Mouse (Mus musculus) kidney, adult 8-10 months (tissue): Measurements from ENCODE around the gene Tmem63c.

ENCODE experiments used
- DNase-seq, 2 experiments: peaks; one replicate each; pipeline ENCODE4 v3.0.0; 2022

Tmem63c gene

DNA sequence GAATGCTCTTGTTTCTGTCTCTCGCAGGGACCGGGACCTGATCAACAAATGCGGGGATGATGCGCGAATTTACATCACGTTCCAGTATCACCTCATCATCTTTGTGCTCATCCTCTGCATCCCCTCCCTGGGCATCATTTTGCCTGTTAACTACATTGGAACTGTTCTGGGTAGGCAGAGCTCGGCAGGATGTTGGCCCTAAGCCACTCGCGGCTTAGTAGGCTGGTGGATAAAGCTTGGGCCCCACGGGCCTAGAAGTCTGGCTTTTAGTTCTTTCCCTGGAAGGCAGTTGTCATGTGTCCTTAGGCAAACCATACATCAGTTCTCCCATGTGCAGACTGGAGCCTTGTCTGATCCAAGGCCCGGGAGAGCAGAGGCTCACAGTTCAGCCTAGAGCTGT lies 44.3 kb downstream of the Tmem63c start:
- no peak for DNase-seq

- no peak for DNase-seq
Observed at GRCm38 (mm10) chr12:87066429-87066828, 45.3 kb downstream of the Tmem63c start.

- no peak for DNase-seq
Observed at GRCm38 (mm10) chr12:87070520-87070919, 49.4 kb downstream of the Tmem63c start.

DNA sequence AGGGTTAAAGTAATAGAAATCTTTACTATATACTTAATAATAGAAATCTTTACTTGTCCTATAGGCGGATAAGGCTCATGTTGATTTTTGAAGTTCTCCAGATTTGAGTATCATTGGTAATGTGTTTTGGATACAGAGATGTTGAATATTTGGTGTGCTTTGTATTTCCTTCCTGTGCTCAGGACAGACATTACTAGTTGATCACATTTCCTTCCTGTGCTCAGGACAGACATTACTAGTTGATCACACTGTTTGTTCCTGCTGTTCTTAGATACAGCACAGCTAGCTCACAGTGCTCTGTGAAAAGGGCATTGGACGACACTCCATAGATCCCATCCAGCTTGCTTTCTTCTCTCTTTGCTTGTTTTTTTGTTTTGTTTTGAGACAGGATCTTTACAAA lies 55.5 kb downstream of the Tmem63c start:
- no peak for DNase-seq

DNA sequence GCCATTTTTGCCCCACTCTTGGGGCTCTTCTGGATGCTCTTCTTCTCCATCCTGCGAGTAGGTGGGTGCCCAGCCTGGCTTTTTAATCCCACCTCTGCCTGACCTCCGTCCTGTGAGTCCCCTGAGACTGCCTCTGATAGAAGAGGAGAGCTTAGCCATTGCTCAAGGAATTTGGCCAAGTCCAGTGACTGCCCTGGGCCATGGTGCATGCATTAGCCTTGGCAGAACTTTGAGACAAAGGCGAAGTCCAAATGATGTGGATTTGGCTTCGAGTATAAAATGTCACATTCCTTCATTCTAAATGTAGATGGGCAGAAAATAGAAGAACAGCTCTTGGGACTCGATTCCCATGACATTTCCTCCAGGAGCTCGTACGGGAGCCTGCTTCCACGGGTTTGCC lies 61.7 kb downstream of the Tmem63c start:
- DNase-seq = peak; percentile 35 to 57

GRCm38 (mm10) chr12:87087236-87087635 lies 66.1 kb downstream of the Tmem63c start:
- DNase-seq = no peak

DNA sequence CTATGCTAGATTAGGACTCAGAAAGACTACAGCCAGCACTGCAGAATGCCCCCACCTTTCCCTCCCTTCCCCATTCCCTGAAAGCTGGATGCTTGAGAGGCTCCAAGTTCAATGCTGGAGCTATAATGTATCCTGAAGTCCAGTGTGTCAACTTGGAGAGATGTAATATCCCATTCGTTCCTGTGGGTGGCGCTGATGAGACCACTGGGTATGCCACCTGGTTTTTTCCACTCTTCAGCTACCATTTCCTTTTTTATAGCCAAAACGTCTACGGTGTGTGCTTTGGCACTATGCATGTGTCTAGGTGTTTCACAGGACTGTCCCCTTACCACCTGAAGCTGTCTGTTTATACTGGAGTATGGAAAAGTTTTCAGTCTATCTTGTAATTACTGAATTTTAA lies 67.2 kb downstream of the Tmem63c start:
- DNase-seq = no peak

DNA sequence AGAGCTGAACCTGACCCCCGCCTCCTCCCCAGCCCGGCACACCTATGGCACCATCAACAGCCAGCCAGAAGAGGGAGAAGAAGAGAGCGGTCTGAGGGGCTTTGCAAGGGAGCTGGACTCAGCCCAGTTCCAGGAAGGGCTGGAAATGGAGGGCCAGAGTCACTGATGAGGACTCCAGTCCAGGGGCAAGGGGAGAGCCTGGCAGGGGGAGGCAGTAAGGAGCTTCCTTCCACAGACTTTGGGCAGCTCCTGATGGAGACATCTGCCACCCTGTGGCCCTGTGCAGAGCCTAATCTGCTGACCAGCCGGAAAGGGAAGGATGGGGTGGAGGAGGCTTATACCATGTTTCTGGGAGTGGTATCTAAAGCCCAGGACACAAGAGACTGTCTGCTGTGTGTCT lies 68.1 kb downstream of the Tmem63c start:
- DNase-seq = no peak

DNA sequence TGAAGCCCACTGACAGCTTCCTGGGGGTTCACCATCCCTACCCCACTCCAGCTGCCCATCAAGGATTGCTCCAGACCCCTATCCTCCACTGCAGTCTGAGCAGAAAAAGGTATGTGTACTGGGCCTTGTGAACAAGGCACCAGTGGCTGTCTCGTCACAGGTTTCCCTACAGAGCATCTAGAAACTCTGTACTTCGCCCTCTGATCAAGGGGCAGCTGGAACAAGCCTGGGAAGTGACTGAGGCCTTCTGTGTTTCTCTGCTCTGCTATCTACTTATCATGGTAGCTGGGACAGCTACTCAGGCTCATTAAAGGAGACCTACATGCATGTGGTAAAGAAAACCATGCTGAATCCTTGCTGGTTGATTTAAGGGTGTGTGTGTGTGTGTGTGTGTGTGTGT lies 68.6 kb downstream of the Tmem63c start:
- DNase-seq = peak; percentile 55 to 61

GRCm38 (mm10) chr12:87091916-87092315 lies 70.8 kb downstream of the Tmem63c start:
- no peak for DNase-seq

- peak; percentile 8 to 37 for DNase-seq
Observed at GRCm38 (mm10) chr12:87093249-87093648, 72.1 kb downstream of the Tmem63c start.

- DNase-seq = no peak
Observed at GRCm38 (mm10) chr12:87093671-87094070, 72.5 kb downstream of the Tmem63c start.

GRCm38 (mm10) chr12:87100331-87100730 lies 79.2 kb downstream of the Tmem63c start:
- peak in 1 of 2 experiments; percentile 12 for DNase-seq

DNA sequence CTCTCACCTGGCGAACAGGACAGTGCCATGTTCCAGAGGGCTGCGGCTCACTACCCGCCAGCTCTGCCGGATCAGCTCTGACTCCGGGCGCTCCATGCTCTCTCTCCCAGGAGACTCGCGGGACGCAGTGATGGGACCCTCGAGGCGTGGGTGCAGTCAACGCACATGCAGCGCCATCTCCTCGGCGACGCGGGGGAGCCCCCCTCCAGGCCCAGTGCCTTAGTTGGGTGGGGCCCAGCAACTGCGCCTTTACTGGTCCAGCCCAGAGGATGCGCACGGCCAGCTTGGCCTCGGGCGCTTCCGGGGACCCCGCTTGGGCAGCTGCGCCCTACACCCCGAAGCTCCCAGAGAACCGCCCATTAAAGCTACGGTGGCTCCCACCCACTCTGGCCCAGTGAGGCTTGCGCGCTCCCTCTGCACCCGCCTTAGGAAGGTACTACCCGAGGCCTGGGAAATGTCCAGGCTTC lies 81.1 kb downstream of the Tmem63c start, which contains the start of gene Ngb:
TSS of gene Ngb (minus strand) at position 375 of the 467 bp plus-strand sequence.
- DNase-seq = no peak

DNA sequence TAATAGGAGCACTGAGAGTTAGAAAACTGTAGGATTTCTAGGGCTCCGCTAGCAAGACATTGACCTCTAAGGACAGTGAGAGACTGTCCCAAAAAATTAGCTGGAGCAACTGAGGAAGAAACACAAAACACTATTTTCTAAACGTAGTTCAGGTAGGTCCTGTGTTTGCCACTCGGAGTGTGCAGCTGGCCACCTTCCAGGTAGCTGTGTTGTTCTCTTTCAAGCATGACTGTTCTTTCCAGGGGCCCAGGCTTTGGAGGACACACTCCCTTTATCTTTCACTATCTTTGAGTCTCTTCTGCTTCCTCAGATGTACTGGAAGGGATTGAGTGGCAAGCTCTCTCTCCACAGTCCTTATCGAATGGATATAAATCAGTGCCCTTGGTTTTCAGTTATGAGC lies 82.3 kb downstream of the Tmem63c start:
- DNase-seq = no peak

DNA sequence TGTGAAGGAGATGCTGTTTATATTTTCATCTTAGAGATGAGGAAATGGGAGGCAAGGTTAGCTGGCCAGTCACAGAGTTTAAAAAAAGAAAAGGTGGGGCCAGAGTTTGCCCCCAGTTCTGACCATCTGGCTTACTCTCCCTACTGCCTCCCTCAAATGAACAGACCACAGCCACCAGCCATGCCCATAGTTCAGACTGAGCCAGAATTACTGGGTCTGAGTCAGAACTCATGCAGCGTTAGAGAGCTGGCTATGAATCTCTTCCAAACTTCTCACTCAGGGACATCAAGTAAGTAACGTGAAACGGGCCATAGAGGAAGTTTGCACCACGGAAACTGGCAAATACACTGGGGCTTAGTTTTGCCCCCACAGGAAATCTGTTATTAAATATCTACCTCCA lies 83.7 kb downstream of the Tmem63c start:
- DNase-seq = no peak

DNA sequence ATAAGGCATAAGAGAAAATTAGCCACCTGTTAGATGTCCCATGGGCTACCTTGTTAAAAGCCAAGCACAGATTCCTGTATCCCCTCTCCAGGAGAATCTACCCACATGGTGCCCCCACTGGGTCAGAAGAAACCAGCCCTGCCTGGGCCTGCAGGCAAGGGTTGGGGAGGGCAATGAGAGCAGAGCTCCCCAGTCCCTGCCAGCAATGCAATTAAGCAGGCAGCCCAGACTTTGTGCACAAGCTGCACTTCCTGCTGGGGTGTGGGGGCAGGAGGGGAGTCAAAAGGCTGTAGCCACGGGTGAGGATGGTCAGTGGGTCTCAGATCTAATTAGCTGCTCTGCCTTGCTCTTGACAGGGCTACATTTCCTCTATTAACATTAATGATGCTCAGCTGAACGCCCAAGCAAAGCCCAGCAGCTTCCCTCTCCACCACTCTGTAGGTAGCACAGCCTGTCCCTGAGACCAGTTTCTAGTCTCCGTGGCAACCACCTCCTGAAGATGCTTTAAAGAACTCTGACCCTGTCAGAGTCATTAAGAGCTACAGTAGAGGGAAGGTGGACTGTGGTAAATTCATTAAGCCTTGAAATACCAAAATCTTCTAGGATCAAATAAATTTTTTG lies 86.3 kb downstream of the Tmem63c start:
- no peak for DNase-seq

GRCm38 (mm10) chr12:87121918-87122589 lies 100.9 kb downstream of the Tmem63c start:
- no peak for DNase-seq

DNA sequence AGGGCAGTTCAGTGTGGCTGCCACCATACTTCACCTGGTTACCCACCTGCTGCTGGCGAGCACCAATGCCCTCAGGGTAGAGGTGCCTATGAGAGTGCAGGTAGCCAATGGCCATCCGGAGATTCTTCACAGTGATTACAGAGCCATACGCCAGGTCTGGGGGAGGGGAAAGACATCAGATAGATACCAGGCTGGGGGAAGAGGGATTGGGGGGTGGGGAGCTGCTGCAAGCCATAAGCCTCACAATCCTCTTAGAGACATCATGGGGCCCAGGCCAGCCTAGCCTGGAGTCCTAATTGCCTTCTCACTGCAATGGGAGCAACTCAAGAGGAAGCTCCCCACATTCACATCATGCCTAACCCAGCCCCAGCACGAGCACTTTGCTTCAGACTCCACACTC lies 106.1 kb downstream of the Tmem63c start:
- DNase-seq = no peak

- no peak for DNase-seq
Observed at GRCm38 (mm10) chr12:87130224-87130623, 109.1 kb downstream of the Tmem63c start.

GRCm38 (mm10) chr12:87131181-87131580 lies 110.0 kb downstream of the Tmem63c start:
- DNase-seq = no peak

- peak in 1 of 2 experiments; percentile 46 for DNase-seq
Observed at GRCm38 (mm10) chr12:87131619-87132018, 110.5 kb downstream of the Tmem63c start.

DNA sequence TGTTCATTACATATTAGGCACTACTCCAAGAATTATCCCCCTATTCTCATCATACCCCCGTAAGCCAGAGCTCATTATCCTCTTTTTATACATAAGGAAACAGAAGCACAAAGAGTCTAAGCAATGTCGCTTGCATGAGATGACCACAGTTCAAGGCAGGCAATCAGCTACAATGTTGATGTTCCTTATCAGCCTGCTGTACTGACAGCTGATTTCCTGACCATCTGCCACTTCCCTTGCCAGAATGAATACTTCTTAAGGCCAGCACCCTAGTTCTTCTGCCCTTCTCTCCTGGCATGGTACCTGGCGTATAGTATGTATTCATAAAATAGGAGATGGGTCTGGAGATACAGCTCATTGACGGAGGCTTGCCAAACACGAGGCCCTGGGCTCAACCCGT lies 111.1 kb downstream of the Tmem63c start:
- DNase-seq = no peak

DNA sequence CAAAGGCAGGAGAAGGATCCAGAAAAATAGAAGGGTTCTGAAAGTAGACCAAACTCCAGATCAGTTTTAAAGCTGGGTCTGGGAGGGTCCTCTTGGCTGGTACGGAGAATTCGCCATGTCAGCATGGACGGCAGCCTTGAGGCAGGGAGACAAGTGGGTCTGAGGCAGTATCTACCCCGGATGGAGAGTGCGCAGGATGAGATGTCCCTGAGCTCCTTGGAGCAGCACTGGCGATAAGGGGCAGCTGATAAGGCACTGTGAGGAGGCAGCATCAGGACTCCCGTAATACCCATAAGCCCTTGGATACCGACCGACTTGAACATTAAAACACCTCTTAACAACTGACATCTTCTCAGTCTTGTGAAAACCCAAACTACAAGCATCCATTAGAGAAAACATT lies 111.6 kb downstream of the Tmem63c start:
- DNase-seq = no peak
